30 mouse cellular contexts compared by ENCODE assay signal in the genomic region with DNA sequence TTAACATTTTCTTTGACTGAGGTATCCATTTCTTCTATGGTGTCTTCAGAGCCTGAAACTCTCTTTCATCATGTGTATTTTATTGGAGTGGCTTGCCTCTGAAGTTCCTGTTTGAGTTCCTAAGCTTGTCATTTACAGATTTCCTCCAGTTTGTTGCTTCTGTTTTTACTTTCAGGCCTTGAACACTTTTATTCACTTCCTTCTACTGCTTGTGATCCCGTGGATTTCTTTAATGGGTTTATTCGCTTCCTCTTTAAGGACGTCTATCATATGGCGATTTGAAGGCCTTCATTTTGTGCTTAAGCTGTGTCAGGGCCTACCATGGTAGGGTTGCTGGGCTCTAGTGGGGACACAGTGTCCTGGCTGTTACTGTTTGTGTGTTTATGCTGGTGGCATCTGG. TPM values are rescaled to one million over a fixed set of nuclear protein-coding genes. Genes with fewer than 3 reads are reported as not detected.
"Had no signal": no experiment of that assay in that cellular context is flagged by ENCODE, and none has a peak within 500 bp of the region (broad histone marks: within the 10 kb centered on the region; RNA-seq: fewer than 3 reads in every experiment).

No protein-coding gene starts in this region.

- H3K4me3 ChIP-seq: gastrocnemius, adult 2 months; heart, embryonic 10.5 days; heart, embryonic 12.5 days; hindbrain, embryonic 13.5 days; hindbrain, embryonic 15.5 days; kidney, embryonic 15.5 days; limb, embryonic 13.5 days; limb, embryonic 15.5 days had no signal

- H3K9me3 ChIP-seq: heart, embryonic 10.5 days; heart, embryonic 12.5 days; hindbrain, embryonic 13.5 days; hindbrain, embryonic 15.5 days; limb, embryonic 13.5 days; limb, embryonic 15.5 days had no signal

- H3K27me3 ChIP-seq: hindbrain, embryonic 13.5 days; hindbrain, embryonic 15.5 days had no signal

- H3K9ac ChIP-seq: heart, embryonic 12.5 days; hindbrain, embryonic 13.5 days; hindbrain, embryonic 15.5 days; kidney, embryonic 15.5 days; limb, embryonic 13.5 days; limb, embryonic 15.5 days had no signal

- DNase-seq: gastrocnemius, adult 2 months; gastrocnemius, postnatal 10 days; gastrocnemius, postnatal 25 days; heart, adult 18-20 months; heart, postnatal 10 days; heart, postnatal 4 days; kidney, adult 11 months; kidney, adult 2 months; kidney, adult 9 months; kidney, postnatal 14 days; kidney, postnatal 36 days; layer of hippocampus, adult 9-11 months; layer of hippocampus, postnatal 36 days; left cerebral cortex, postnatal 4 days had no signal

- H3K27ac ChIP-seq: gastrocnemius, adult 2 months; heart, embryonic 10.5 days; hindbrain, embryonic 13.5 days; hindbrain, embryonic 15.5 days; hindbrain, postnatal 0 days; kidney, embryonic 15.5 days; kidney, postnatal 0 days; limb, embryonic 13.5 days; limb, embryonic 15.5 days had no signal

- H3K36me3 ChIP-seq: heart, embryonic 10.5 days; heart, embryonic 12.5 days; hindbrain, embryonic 13.5 days; hindbrain, embryonic 15.5 days; kidney, embryonic 15.5 days; limb, embryonic 13.5 days; limb, embryonic 15.5 days had no signal

- H3K4me2 ChIP-seq: heart, embryonic 12.5 days; hindbrain, embryonic 13.5 days; hindbrain, embryonic 15.5 days; kidney, embryonic 15.5 days; limb, embryonic 13.5 days; limb, embryonic 15.5 days had no signal

- ATAC-seq: hindbrain, postnatal 0 days; intestine, embryonic 16.5 days had no signal

- H3K4me1 ChIP-seq: heart, embryonic 10.5 days; heart, embryonic 12.5 days; limb, embryonic 13.5 days; limb, embryonic 15.5 days had no signal

RNA-seq across cellular contexts. Expression of a gene that starts 11.5 kb away (rescaled TPM):
- total RNA-seq: gastrocnemius, adult 2 months; gastrocnemius, postnatal 10 days; gastrocnemius, postnatal 25 days; heart, postnatal 10 days; heart, postnatal 25 days; heart, postnatal 4 days; liver, adult 2 months had no signal
- polyA plus RNA-seq: heart, embryonic 10.5 days; heart, embryonic 12.5 days; heart, embryonic 14.5 days; heart, embryonic 16.5 days; intestine, embryonic 14.5 days; kidney, embryonic 15.5 days; kidney, postnatal 0 days; limb, embryonic 11.5 days had no signal
